Mouse (Mus musculus): ENCODE measurements around the gene B9d2.
A peak's percentile ranks its signal among the peaks of the same experiment; 100 is the strongest.

Gene B9d2

GRCm38 (mm10) chr7:25674719-25675300 is 5.8 kb upstream of the B9d2 start, which contains the start of gene Tmem91:
Tmem91 (minus strand) TSS chr7:25675166.
- no peak for DNase-seq (ENCODE audit: low spot score)

GRCm38 (mm10) chr7:25675405-25675804 is 5.2 kb upstream of the B9d2 start:
- no peak for DNase-seq (ENCODE audit: low spot score)

GRCm38 (mm10) chr7:25676085-25676781 is 4.3 kb upstream of the B9d2 start:
- peak; percentile 70 for DNase-seq (ENCODE audit: low spot score)

GRCm38 (mm10) chr7:25677013-25677412 is 3.6 kb upstream of the B9d2 start:
- DNase-seq (ENCODE audit: low spot score): no peak

GRCm38 (mm10) chr7:25679971-25680370 is 609 bp upstream of the B9d2 start:
- DNase-seq (ENCODE audit: low spot score): no peak

GRCm38 (mm10) chr7:25681341-25682231 is 1.0 kb downstream of the B9d2 start:
- DNase-seq (ENCODE audit: low spot score): no peak

GRCm38 (mm10) chr7:25683474-25684180 is 3.0 kb downstream of the B9d2 start:
- DNase-seq (ENCODE audit: low spot score): no peak

- DNase-seq (ENCODE audit: low spot score): no peak
Observed at GRCm38 (mm10) chr7:25684659-25685058, 4.1 kb downstream of the B9d2 start.

GRCm38 (mm10) chr7:25685926-25686470 is 5.4 kb downstream of the B9d2 start:
- DNase-seq (ENCODE audit: low spot score): no peak

- DNase-seq (ENCODE audit: low spot score): peak; percentile 56
Observed at GRCm38 (mm10) chr7:25686680-25687531, 6.3 kb downstream of the B9d2 start, which contains the start of gene Tgfb1. Tgfb1 (plus strand) TSS chr7:25687002.

- DNase-seq (ENCODE audit: low spot score): no peak
Observed at GRCm38 (mm10) chr7:25687811-25688401, 7.3 kb downstream of the B9d2 start.

GRCm38 (mm10) chr7:25688810-25689586 is 8.4 kb downstream of the B9d2 start:
- DNase-seq (ENCODE audit: low spot score): peak; percentile 61

- no peak for DNase-seq (ENCODE audit: low spot score)
Observed at GRCm38 (mm10) chr7:25689603-25690021, 9.0 kb downstream of the B9d2 start.

- no peak for DNase-seq (ENCODE audit: low spot score)
Observed at GRCm38 (mm10) chr7:25690051-25690450, 9.5 kb downstream of the B9d2 start.

- no peak for DNase-seq (ENCODE audit: low spot score)
Observed at GRCm38 (mm10) chr7:25694104-25694503, 13.5 kb downstream of the B9d2 start.

- DNase-seq (ENCODE audit: low spot score): no peak
Observed at GRCm38 (mm10) chr7:25699851-25700250, 19.3 kb downstream of the B9d2 start.

- no peak for DNase-seq (ENCODE audit: low spot score)
Observed at GRCm38 (mm10) chr7:25700732-25701131, 20.2 kb downstream of the B9d2 start.

- no peak for DNase-seq (ENCODE audit: low spot score)
Observed at GRCm38 (mm10) chr7:25702350-25702749, 21.8 kb downstream of the B9d2 start.

- DNase-seq (ENCODE audit: low spot score): no peak
Observed at GRCm38 (mm10) chr7:25703793-25704494, 23.4 kb downstream of the B9d2 start.
